Mouse (Mus musculus) bone marrow, adult 2 months (tissue): ENCODE measurements at regions not wholly inside any gene's neighbourhood (a gene's known extent, or its start where the extent isn't known, plus 50 kb on each side); places are given as distances from the start of the nearest gene placed in this dataset.

Experiments
- H3K27ac ChIP-seq: fragments of 200-500 bp; 2 replicates; pipeline ENCODE4 v1.5.1; 2012; ENCODE audit warnings: low read depth, mild to moderate bottlenecking, control low read depth, inconsistent platforms, low read length; ENCODE audit not compliant: control insufficient read depth, poor library complexity, insufficient read depth
- H3K4me1 ChIP-seq: fragments of 200-500 bp; 2 replicates; pipeline ENCODE4 v1.6.1; 2011; ENCODE audit warnings: low read length; ENCODE audit not compliant: control insufficient read depth, insufficient read depth
- H3K4me3 ChIP-seq: fragments of 200-500 bp; replicated peaks from 2 replicates; pipeline ENCODE3; 2011; ENCODE audit warnings: mild to moderate bottlenecking, low read depth, low read length, control low read depth; ENCODE audit not compliant: control insufficient read depth
- CTCF ChIP-seq: fragments of 200-500 bp; IDR thresholded peaks from 2 replicates; pipeline ENCODE4 v1.5.1; 2011; ENCODE audit warnings: low read length, control low read depth; ENCODE audit not compliant: control insufficient read depth, insufficient read depth
- POLR2A ChIP-seq: fragments of 200-500 bp; IDR thresholded peaks from 2 replicates; pipeline ENCODE4 v1.6.1; 2011; ENCODE audit warnings: low read depth, mild to moderate bottlenecking, control low read depth, low read length, borderline replicate concordance; ENCODE audit not compliant: control insufficient read depth
- WGBS: fragments of 180-500 bp; shearing (Covaris S2); methylation state at CpG from one replicate; pipeline ENCODE4 v1.1.7; 2018; 5-methylcytosine and 5-hydroxymethylcytosine counted together

- WGBS: 61% methylated on average over 7 of the region's 7 CpGs
Observed at GRCm38 (mm10) chr19:56132911-56133562, 153.9 kb upstream of the Habp2 start.

DNA sequence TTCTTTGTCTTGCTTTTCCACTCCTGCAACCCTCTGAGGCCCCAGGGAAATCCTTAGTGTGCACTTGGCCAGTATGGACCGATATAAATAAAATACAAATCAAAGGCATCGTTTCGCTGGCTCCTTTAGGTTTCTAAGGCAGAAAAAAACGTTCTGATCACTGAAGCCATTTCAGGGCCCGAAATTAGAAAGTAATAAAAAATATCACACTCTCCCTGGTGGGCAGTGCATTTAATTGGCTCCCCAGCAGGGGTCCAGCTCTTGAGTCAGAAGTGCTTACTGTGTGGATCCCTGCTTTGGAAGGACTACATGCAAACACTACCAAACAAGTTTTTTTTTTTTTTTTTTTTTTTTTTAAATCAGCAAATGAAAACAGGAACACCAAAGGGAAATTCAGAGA is 153.4 kb upstream of the Habp2 start:
- H3K27ac ChIP-seq: no peak overlapping the region
- no peak overlapping the region for H3K4me3 ChIP-seq
- H3K4me1 ChIP-seq: no peaks in the 10 kb centered on the region
- no peak for TF ChIP-seq POLR2A
- no peak for TF ChIP-seq CTCF
- 38% methylated on average over 5 of the region's 5 CpGs for WGBS

More at GRCm38 (mm10) chr19:56132911-56133562, 153.9 kb upstream of the Habp2 start:
- no peak overlapping the region for H3K4me3 ChIP-seq
- TF ChIP-seq POLR2A (no peak), CTCF (no peak)
- H3K27ac ChIP-seq: no peak overlapping the region
- no peaks in the 10 kb centered on the region for H3K4me1 ChIP-seq

- TF ChIP-seq CTCF (peak; percentile 58), POLR2A (no peak)
- H3K4me1 ChIP-seq: no peaks in the 10 kb centered on the region
- WGBS: 23% methylated on average over 17 of the region's 17 CpGs
- H3K27ac ChIP-seq: no peak overlapping the region
- H3K4me3 ChIP-seq: no peak overlapping the region
Observed at GRCm38 (mm10) chr19:56134081-56134818, 152.7 kb upstream of the Habp2 start.

GRCm38 (mm10) chr19:56135306-56135928 is 151.5 kb upstream of the Habp2 start:
- Histone ChIP-seq H3K4me3 (no peak overlapping the region), H3K4me1 (no peaks in the 10 kb centered on the region), H3K27ac (no peak overlapping the region)
- TF ChIP-seq POLR2A (no peak), CTCF (no peak)
- WGBS: 70% methylated on average over 7 of the region's 7 CpGs

DNA sequence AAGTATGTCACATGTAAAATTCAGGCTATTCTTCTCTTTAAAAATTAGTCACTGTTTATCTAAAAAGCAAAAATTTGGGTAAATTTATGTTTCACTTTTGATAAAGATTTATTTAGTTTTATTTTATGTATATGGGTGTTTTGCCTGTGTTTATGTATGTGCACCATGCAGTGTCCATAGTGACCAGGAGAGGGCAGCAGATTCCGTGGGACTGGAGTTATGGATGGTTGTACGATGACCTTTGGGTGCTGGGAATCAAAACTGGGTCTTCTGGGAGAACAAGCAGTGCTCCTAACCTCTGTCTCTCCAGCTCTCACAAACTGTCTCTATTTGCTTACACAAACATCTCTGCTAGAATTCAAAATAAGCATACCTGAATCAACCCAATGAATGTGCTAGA is 146.4 kb upstream of the Habp2 start:
- H3K27ac ChIP-seq: no peak overlapping the region
- H3K4me3 ChIP-seq: no peak overlapping the region
- H3K4me1 ChIP-seq: no peaks in the 10 kb centered on the region
- 80% methylated on average over 2 of the region's 2 CpGs for whole genome bisulfite sequencing
- TF ChIP-seq POLR2A: no peak
- peak; percentile 29; the same call in 1 of the 2 replicates for TF ChIP-seq CTCF

DNA sequence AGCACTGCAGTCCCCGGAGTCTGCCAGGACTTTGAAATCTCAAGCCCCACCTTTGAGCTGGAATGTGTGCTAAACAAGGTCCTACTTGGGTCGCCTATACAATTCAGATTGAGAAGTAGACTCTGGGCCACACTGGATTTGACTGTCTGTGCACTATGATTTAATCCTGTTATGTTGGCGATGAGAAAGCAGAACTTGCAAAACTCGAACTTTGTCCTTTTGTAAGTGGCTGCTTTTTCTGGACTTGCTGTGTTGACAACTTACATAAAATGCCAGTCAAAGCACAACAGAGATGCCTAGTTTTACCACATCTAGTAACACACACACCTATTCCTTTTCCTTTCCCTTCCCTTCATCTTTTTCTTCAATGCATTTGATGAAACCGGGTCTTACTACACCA is 142.7 kb upstream of the Habp2 start:
- H3K4me3 ChIP-seq: no peak overlapping the region
- H3K27ac ChIP-seq: no peak overlapping the region
- no peaks in the 10 kb centered on the region for H3K4me1 ChIP-seq
- WGBS: 72% methylated on average over 5 of the region's 5 CpGs
- TF ChIP-seq CTCF (no peak), POLR2A (no peak)

GRCm38 (mm10) chr19:56157120-56157519 is 129.8 kb upstream of the Habp2 start:
- Histone ChIP-seq H3K4me3 (no peak overlapping the region), H3K4me1 (no peaks in the 10 kb centered on the region), H3K27ac (no peak overlapping the region)
- 78% methylated on average over 6 of the region's 6 CpGs for WGBS
- TF ChIP-seq POLR2A (no peak), CTCF (no peak)

DNA sequence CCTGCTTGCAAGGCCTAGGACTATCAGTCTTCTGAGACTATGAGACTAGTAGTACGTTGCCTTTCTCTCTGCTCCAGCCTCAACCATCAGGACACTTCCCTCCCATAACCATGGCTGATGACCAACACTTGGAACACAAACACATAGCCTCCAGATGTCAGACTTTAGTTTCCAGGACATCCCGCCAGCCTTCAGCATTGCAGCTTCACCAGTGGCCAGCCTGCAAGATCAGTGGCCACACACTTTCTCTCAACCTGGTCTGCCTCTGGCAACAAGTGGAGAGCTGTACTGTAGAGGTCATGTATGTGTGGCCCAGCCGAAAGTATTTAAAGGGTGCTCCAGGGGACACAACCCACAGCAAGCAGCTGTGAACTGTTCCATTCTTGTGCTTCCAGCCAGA is 124.8 kb upstream of the Habp2 start:
- WGBS: 76% methylated on average over 3 of the region's 3 CpGs
- H3K4me1 ChIP-seq: no peaks in the 10 kb centered on the region
- no peak overlapping the region for H3K4me3 ChIP-seq
- TF ChIP-seq POLR2A: no peak
- TF ChIP-seq CTCF: no peak
- H3K27ac ChIP-seq: no peak overlapping the region
